Mouse (Mus musculus) kidney, embryonic 16.5 days (tissue): ENCODE measurements around the gene Fras1. TPM values are rescaled to one million over a fixed set of nuclear protein-coding genes. Genes with fewer than 3 reads are reported as not detected.

Source experiments
- ATAC-seq: fragments of 200-750 bp; cut with Nextera tagmentation; 2 replicates; pipeline ENCODE4 v1.8.0; 2017; ENCODE audit warnings: moderate TSS enrichment; ENCODE audit not compliant: low FRiP score, low TSS enrichment
- H3K27ac ChIP-seq: fragments of 300-500 bp; sonication (generic); 2 replicates; pipeline ENCODE4 v1.5.1; 2014; ENCODE audit warnings: low read length
- H3K27me3 ChIP-seq: fragments of 300-500 bp; sonication (generic); 2 replicates; pipeline ENCODE4 v1.6.1; 2014; ENCODE audit warnings: low read length, control low read depth, mixed read lengths; ENCODE audit not compliant: insufficient read depth
- H3K36me3 ChIP-seq: fragments of 300-500 bp; sonication (generic); 2 replicates; pipeline ENCODE4 v1.6.1; 2014; ENCODE audit warnings: low read length, control low read depth, mixed read lengths; ENCODE audit not compliant: insufficient read depth
- H3K4me1 ChIP-seq: fragments of 300-500 bp; sonication (generic); 2 replicates; pipeline ENCODE4 v1.6.1; 2014; ENCODE audit warnings: low read length, control low read depth, mixed read lengths; ENCODE audit not compliant: insufficient read depth
- H3K4me2 ChIP-seq: fragments of 300-500 bp; sonication (generic); replicated peaks from 2 replicates; pipeline ENCODE4 v1.6.1; 2014; ENCODE audit warnings: low read depth, low read length
- H3K4me3 ChIP-seq: fragments of 300-500 bp; sonication (generic); 2 replicates; pipeline ENCODE4 v1.5.1; 2014; ENCODE audit warnings: mild to moderate bottlenecking, low read length
- H3K9ac ChIP-seq: fragments of 300-500 bp; sonication (generic); replicated peaks from 2 replicates; pipeline ENCODE4 v1.6.1; 2014; ENCODE audit warnings: low read length
- H3K9me3 ChIP-seq: fragments of 300-500 bp; sonication (generic); 2 replicates; pipeline ENCODE4 v1.6.1; 2016; ENCODE audit warnings: low read length, control low read depth
- WGBS: fragments of 180-500 bp; shearing (Covaris S2); extraction: QIAGEN DNeasy Blood & Tissue Kit; methylation state at CpG from one replicate; pipeline ENCODE4 v1.1.7; 2014; 5-methylcytosine and 5-hydroxymethylcytosine counted together
- polyA plus RNA-seq: library from polyadenylated mRNA; unstranded; fragments of >200 nt; fragmentation: Nextera tagmentation; extraction: Ambion mirVana; gene quantifications from 2 replicates; pipeline ENCODE4 v1.2.1, GENCODE M21; 2015

Gene Fras1
- polyA plus RNA-seq, 1 experiment from 2014 or later = 30.3 TPM

DNA sequence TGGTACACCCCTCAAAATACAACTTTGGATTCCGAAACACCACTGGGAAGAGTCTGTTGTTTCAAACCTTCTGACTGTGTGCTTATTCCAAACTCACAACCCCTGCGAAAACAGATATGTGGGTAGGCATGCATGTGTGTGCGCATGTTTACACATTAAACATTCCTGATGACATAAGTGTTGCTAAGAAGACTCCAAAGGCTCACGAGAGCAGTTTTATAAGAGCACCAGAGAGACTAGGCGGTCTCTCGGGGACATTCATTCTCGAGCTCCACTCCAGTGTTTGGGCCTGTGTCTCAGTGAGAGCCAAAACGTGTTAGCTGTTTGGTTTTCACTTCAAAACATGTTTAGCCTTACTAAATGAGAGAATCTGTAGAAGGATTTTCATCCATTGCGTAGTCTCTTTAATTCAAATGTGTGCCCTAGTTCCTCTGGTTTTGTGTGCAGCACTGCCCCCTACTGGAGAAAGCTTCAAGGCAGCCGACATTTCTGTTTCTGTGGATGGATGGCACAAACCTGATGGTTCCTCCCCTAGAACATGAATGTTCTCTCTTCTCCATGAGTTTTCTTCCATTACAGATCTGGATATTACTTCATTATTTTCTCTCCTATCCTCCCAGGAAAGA, 395.2 kb downstream of the Fras1 start:
- Histone ChIP-seq H3K9me3 (no peaks in the 10 kb centered on the region), H3K4me3 (no peak overlapping the region), H3K4me2 (no peak overlapping the region), H3K4me1 (0 out of 2 replicates have a peak, but pooled peaks cover 2% of the 10 kb centered on the region), H3K36me3 (peaks cover 11% of the 10 kb centered on the region), H3K27me3 (no peaks in the 10 kb centered on the region), H3K9ac (no peak overlapping the region), H3K27ac (no peak overlapping the region)
- 71% methylated on average over 10 of the region's 10 CpGs for WGBS
- no peak; the same call in 1 of the 2 replicates for ATAC-seq

DNA sequence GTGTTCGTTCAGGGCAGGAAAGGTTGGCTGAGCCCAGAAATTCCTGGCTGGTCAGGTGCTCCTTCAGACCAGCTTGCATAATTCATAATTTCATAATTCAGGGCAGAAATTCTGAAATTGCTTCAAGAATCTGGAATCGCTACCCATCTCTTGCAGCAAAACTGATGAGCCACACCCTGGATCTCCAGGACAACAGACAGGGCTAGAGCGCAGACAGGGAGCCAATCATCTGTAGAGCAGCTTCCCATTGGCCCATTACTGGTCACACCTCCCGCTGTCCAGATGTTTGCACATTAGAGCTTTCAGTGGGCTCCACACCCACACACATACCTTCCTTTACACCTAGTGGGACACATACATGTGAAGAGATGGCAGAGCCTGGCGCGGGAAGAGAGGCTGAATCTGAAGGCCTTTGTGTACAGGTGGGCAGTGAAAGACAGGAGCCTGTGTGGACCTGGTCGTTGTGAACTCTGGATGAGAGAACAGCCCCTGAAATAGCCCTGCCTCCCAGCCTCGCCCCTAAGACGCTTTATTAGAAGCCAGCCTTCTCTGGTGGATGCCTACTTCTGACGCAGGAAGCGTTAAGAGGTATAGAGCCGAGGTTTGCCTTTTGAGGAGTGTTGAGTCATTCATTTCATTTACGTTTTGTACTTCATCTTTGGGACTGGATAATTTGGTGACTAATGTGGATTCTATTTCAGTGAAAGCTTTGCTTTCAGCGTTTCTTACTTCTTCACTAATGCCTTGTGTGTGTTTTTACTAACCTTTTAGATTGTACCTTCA, 409.9 kb downstream of the Fras1 start:
- WGBS = 81% methylated on average over 14 of the region's 14 CpGs
- no peak for ATAC-seq
- Histone ChIP-seq H3K4me1 (no peaks in the 10 kb centered on the region), H3K4me3 (no peak overlapping the region), H3K27me3 (no peaks in the 10 kb centered on the region), H3K36me3 (peaks cover 31% of the 10 kb centered on the region), H3K4me2 (no peak overlapping the region), H3K9me3 (no peaks in the 10 kb centered on the region; the same call in 1 of the 2 replicates), H3K9ac (no peak overlapping the region), H3K27ac (no peak overlapping the region)

DNA sequence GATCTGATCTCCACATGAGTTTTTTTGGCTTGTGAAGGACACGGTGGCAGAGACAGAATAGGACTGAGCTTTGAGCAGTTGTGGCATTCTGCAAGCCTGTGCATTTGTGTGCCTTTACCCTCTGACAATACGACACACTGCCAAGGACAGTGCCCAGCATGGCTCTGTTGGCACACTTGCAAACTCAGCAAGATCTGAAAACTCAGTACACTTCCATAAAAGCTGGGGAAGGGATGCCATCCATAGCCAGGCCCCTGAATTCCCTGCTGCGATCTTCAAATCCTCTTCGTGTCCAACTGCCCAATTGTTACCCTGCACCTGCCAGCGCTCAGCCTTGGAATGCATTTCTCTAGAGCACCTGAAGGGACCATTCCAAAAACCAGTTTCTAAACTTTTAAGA, 411.3 kb downstream of the Fras1 start:
- no peak overlapping the region for H3K4me3 ChIP-seq
- ATAC-seq = no peak
- no peak overlapping the region for H3K27ac ChIP-seq
- no peaks in the 10 kb centered on the region; the same call in 1 of the 2 replicates for H3K9me3 ChIP-seq
- no peaks in the 10 kb centered on the region for H3K27me3 ChIP-seq
- H3K9ac ChIP-seq = no peak overlapping the region
- no peak overlapping the region for H3K4me2 ChIP-seq
- no peaks in the 10 kb centered on the region for H3K4me1 ChIP-seq
- peaks cover 25% of the 10 kb centered on the region; the same call in 1 of the 2 replicates for H3K36me3 ChIP-seq
- WGBS = 90% methylated on average over 5 of the region's 5 CpGs

DNA sequence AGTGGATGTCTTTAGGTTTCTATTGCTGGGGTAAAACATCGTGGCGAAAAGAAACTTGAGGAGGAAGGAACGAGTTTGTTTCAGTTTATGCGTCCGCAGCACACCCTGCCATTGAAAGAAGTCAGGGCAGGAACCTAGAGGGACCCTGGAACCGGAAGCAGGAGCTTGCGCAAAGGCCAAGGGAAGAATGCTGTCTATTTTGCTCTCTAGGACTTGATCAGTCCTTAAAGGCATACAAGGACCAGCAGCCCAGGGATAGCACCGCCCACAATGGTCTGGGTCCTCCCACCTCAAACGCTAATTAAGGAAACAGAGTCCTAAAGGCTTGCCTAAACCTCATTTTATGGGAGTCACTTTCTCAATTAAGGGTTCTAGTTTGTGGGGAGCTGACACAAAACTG, 418.7 kb downstream of the Fras1 start:
- H3K36me3 ChIP-seq = no peaks in the 10 kb centered on the region
- H3K27me3 ChIP-seq = no peaks in the 10 kb centered on the region
- no peak overlapping the region for H3K9ac ChIP-seq
- peak overlapping the region; percentile 60; the same call in 1 of the 2 replicates for H3K27ac ChIP-seq
- 42% methylated on average over 9 of the region's 9 CpGs for WGBS
- ATAC-seq = peak; percentile 29; the same call in 1 of the 2 replicates
- H3K4me1 ChIP-seq = peaks cover 26% of the 10 kb centered on the region
- 0 out of 2 replicates have a peak overlapping the region, but pooled peaks have one; percentile 1 for H3K4me3 ChIP-seq
- H3K4me2 ChIP-seq = peak overlapping the region; percentile 75
- H3K9me3 ChIP-seq = no peaks in the 10 kb centered on the region; the same call in 1 of the 2 replicates

DNA sequence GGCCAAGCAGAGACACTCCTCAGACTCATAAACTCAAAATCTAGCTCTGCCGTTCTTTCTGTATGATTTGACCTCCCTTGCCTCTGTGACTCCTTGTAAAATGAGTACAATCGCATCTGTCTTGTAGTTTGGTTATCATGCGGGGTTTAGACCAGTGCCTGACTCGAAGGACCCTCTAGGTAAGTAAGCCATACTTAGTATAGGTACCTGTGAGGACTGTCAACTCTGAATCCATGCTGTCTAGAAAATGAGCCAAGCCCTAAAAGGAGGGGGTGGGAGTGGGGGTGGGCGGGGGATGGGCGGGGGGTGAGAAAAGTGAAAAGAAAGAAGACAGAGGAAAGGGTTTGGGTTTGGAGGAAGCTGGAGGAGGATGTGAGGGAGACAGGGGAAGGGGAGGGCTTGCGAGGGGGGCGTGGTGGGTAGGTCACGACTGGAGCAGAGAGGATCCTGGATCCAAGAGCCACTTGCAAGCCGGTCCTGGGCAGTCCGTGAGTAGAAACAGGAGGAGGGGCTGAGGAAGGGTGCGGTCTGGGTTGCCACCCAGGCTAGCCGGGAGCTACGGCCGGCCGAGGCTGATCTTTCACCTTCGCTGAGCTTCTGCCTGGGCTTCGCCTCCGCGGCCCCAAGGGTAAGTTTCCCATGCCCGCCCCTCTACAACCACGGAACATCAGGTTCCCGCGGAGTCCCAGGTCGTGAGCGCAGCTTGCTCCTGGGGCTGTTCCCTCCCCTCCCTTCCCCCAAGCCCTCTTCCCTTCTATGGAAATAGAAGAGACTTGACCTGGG, 419.4 kb downstream of the Fras1 start, which contains the start of gene Anxa3:
Gene Anxa3 (plus strand): TSS at position 404 of the 783 bp plus-strand sequence.
- WGBS = 6% methylated on average over 26 of the region's 26 CpGs
- H3K4me2 ChIP-seq = peak within 1 kb of the TSS; percentile 75
- no peaks in the 10 kb centered on the region for H3K36me3 ChIP-seq

DNA sequence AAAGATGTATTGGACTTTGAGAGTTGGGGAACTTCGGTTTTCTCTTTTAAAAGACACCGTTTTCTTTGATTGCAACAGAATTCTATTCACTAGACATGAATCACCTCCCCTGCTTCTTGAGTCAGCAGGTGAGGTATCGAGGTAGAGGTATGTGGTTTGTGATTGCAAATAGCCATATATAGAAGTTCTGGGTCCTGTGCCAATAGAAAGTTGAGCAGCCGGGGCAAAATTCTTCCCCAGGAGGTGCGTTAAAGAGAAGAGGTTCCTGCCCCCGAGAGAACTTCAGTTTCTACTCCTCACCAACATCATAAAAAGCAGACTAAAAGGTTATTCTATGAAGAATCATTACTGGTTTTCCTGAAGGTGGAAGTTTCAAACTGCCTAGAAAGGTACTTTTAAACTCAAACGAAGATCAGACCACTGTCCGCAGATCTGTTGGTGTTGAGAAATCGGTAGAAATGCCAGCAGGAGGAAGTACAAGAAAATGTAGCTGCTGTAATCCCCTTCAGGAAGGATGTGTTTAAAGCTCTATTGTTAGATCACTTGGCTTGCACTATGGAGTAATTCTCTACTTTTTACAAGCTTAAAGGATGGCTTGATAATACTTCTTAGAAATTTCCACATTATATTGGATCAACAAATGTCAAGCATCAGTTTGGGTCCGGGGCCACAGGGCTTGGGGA, 420.3 kb downstream of the Fras1 start:
- WGBS = 34% methylated on average over 10 of the region's 10 CpGs
- no peaks in the 10 kb centered on the region for H3K9me3 ChIP-seq
- H3K27ac ChIP-seq = no peak overlapping the region
- H3K36me3 ChIP-seq = no peaks in the 10 kb centered on the region
- H3K9ac ChIP-seq = peak overlapping the region; percentile 65
- H3K4me3 ChIP-seq = peak overlapping the region; percentile 57
- H3K4me1 ChIP-seq = peaks cover 26% of the 10 kb centered on the region
- H3K4me2 ChIP-seq = peak overlapping the region; percentile 75
- H3K27me3 ChIP-seq = no peaks in the 10 kb centered on the region
- no peak for ATAC-seq

More for the DNA sequence above, 419.4 kb downstream of the Fras1 start, which contains the start of gene Anxa3:
- no peaks in the 10 kb centered on the region for H3K27me3 ChIP-seq
- peaks cover 26% of the 10 kb centered on the region for H3K4me1 ChIP-seq
- H3K9me3 ChIP-seq = no peaks in the 10 kb centered on the region; the same call in 1 of the 2 replicates
- H3K27ac ChIP-seq = peak within 1 kb of the TSS; percentile 60; the same call in 1 of the 2 replicates
- H3K9ac ChIP-seq = peak within 1 kb of the TSS; percentile 65
- ATAC-seq = peak; percentile 91
- H3K4me3 ChIP-seq = peak within 1 kb of the TSS; percentile 57

DNA sequence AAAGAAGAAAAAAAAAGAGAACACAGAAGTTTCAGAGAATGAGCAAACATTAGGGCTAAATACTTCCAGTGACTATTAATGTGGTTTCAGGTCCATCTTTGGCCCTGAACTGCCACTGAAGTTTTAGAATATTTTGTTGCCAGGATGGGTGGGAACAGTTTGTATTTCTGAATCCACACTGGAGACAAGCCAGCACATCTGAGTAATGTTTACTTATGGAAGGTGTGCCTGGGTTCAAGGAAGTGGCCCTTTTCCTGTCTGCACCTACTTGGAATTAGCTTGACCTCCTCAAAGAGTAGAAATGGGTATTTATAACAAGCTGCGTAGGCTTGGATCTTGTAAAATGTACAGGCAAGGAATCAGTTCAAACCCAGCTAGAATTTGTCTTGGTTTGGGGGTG, 422.0 kb downstream of the Fras1 start:
- H3K4me1 ChIP-seq = peaks cover 33% of the 10 kb centered on the region
- H3K4me2 ChIP-seq = no peak overlapping the region
- H3K27ac ChIP-seq = no peak overlapping the region
- H3K4me3 ChIP-seq = no peak overlapping the region
- H3K27me3 ChIP-seq = no peaks in the 10 kb centered on the region
- ATAC-seq = no peak
- H3K9me3 ChIP-seq = no peaks in the 10 kb centered on the region
- WGBS = 77% methylated on average over 1 of the region's 1 CpGs
- no peak overlapping the region for H3K9ac ChIP-seq
- no peaks in the 10 kb centered on the region for H3K36me3 ChIP-seq

DNA sequence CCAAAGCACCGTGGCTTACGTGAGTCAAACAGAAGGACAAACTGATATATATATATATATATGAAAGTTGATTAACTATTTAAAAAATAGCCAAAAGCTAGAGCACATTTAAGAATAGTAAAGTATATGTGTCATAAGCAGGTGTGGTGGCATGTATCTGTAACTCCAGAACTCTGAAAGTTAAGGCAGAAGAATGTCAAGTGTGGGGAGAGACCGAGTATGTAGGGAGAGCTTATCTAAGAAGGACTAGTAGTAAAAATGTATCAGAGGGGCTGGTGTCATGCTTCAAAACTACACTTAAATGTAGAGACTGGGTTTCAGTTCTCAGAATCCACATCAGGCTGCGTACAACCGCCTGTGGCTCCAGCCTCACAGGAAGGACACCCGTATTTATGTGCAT, 423.7 kb downstream of the Fras1 start:
- ATAC-seq = no peak
- Histone ChIP-seq H3K4me3 (no peak overlapping the region), H3K9ac (no peak overlapping the region), H3K27ac (no peak overlapping the region), H3K36me3 (no peaks in the 10 kb centered on the region), H3K4me2 (no peak overlapping the region), H3K4me1 (peaks cover 43% of the 10 kb centered on the region), H3K9me3 (no peaks in the 10 kb centered on the region), H3K27me3 (no peaks in the 10 kb centered on the region)
- WGBS = 95% methylated on average over 6 of the region's 6 CpGs

DNA sequence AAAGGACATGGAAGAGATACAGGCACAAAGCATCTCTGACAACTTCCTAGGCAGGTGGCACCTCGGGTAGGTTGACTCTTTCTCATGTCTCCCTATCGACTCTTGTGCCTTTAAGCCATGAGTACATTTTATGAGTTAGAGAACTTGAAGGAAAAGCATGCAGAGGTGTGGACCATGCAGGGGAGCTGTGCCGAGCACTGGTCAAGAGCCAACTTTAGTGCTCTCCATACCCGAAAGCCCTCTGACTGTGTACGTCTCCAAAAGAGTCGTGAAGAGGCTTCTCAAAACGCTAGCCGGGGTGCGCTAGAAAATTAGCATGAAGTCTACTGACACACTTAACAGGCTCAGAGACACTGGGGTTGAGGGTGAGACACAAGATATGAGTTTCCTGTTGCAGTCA, 425.4 kb downstream of the Fras1 start:
- no peak for ATAC-seq
- 91% methylated on average over 9 of the region's 9 CpGs for WGBS

More for the DNA sequence above, 425.4 kb downstream of the Fras1 start:
- Histone ChIP-seq H3K9ac (no peak overlapping the region), H3K36me3 (no peaks in the 10 kb centered on the region), H3K9me3 (no peaks in the 10 kb centered on the region), H3K4me3 (no peak overlapping the region), H3K4me2 (no peak overlapping the region), H3K27ac (no peak overlapping the region), H3K27me3 (no peaks in the 10 kb centered on the region), H3K4me1 (peaks cover 47% of the 10 kb centered on the region)
